ENCODE assay signal across 16 mouse cellular contexts in the genomic region with DNA sequence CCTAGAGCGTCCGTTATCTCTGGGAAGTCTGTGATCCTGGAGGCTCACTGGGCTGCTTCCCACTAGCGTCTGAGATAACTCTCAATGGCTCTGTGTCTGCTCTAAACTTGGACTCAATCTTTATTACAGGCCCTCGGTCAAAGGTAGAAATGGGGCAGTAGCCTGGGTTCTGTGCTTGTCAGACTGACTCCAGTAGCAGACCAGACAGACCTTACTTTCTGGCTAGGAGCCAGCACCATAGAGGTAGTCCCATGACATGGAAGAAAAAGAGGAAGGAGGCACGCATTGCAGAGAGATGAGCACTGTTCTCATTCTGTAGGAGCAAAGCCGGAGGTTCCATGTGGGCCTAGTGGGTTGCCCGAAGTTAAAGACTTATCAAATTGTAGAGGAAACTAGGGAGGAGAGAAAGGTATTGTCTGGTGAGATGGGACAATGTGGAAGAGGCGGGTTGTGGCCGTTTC. TPM values are rescaled to one million over a fixed set of nuclear protein-coding genes. Genes with fewer than 3 reads are reported as not detected.
A peak's percentile ranks its signal among the peaks of the same experiment; 100 is the strongest.
DNase-seq lines count a peak whose midpoint lies in the region; ATAC-seq and TF ChIP-seq lines count a peak whose summit lies in the region.
"Had no signal": no experiment of that assay in that cellular context is flagged by ENCODE, and none has a peak within 500 bp of the region (broad histone marks: within the 10 kb centered on the region; RNA-seq: fewer than 3 reads in every experiment).

No protein-coding gene starts in this region.

- TF ChIP-seq CTCF in ES-Bruce4 (IDR thresholded peaks at IDR 0.05; ENCODE audit: low read depth, low read length) (no peak), MEL (IDR thresholded peaks at IDR 0.05 in 2 of 3, conservative IDR thresholded peaks at IDR 0.05 in 1 of 3; ENCODE audit: control insufficient read depth in 1 of 3, insufficient read depth in 1 of 3, low read depth in 2 of 3, low read length in 3 of 3, poor library complexity in 1 of 3, severe bottlenecking in 1 of 3) (no peak)

- no peaks in the 10 kb centered on the region for H3K9me3 ChIP-seq in kidney, embryonic 14.5 days (ENCODE audit: control insufficient read depth, low read length)
- H3K9me3 ChIP-seq in ES-Bruce4 (replicated peaks; ENCODE audit: control insufficient read depth, insufficient read depth, low read length, poor library complexity, severe bottlenecking) (0 out of 2 replicates have a peak, but pooled peaks cover 3% of the 10 kb centered on the region), MEL (replicated peaks; ENCODE audit: insufficient read depth, low read length) (no peaks in the 10 kb centered on the region)
- no peaks in the 10 kb centered on the region for H3K9me3 ChIP-seq in intestine, embryonic 15.5 days

- 0 out of 2 replicates have a peak, but pooled peaks have one; percentile 1 for ATAC-seq in kidney, embryonic 14.5 days (ENCODE audit: low FRiP score, low TSS enrichment)
- ATAC-seq in intestine, embryonic 15.5 days = peak; percentile 80

- no peaks in the 10 kb centered on the region for H3K79me2 ChIP-seq in MEL (ENCODE audit: control insufficient read depth, insufficient read depth, low read length, poor library complexity)

- no peak for DNase-seq in kidney, postnatal 14 days
- peak; percentile 67 for DNase-seq in MEL (ENCODE audit: low read depth, low spot score)
- DNase-seq in adrenal gland, postnatal 25 days = no peak
- DNase-seq in yolk sac, embryonic 10.5 days (ENCODE audit: low spot score) = no peak
- DNase-seq in adrenal gland, postnatal 10 days = no peak
- DNase-seq: adrenal gland, postnatal 36 days; midbrain, embryonic 14.5 days; thymus, adult 18-20 months had no signal

- no peak for TF ChIP-seq EP300 in ES-Bruce4 (IDR thresholded peaks at IDR 0.05; ENCODE audit: insufficient read depth, low read depth, low read length)
- TF ChIP-seq EP300 in MEL (IDR thresholded peaks at IDR 0.05; ENCODE audit: low read depth in 1 of 2, low read length in 2 of 2) = no peak

- peaks cover 9% of the 10 kb centered on the region; the same call in 1 of the 2 replicates for H3K4me1 ChIP-seq in kidney, embryonic 14.5 days (ENCODE audit: control insufficient read depth, insufficient read depth, low read length)
- H3K4me1 ChIP-seq in ES-Bruce4 (ENCODE audit: control insufficient read depth, insufficient read depth, low read length) (peaks cover 2% of the 10 kb centered on the region), MEL (ENCODE audit: control insufficient read depth in 1 of 2, insufficient read depth in 2 of 2, low read length in 2 of 2) (no peaks in the 10 kb centered on the region; a peak in 1 of 4 replicates)
- peaks cover 8% of the 10 kb centered on the region; the same call in 1 of the 2 replicates for H3K4me1 ChIP-seq in intestine, embryonic 15.5 days (replicated peaks)

- WGBS in kidney, embryonic 14.5 days = 54% methylated on average over 9 of the region's 9 CpGs
- 55% methylated on average over 9 of the region's 9 CpGs for WGBS in intestine, embryonic 15.5 days

- no peak overlapping the region for H3K9ac ChIP-seq in kidney, embryonic 14.5 days (ENCODE audit: low read depth, low read length)
- H3K9ac ChIP-seq in ES-Bruce4 (ENCODE audit: low read depth, poor library complexity, severe bottlenecking) (no peak overlapping the region; the same call in 1 of the 2 replicates), MEL (ENCODE audit: control insufficient read depth, low read depth, low read length, poor library complexity, severe bottlenecking) (no peak overlapping the region)
- H3K9ac ChIP-seq in intestine, embryonic 15.5 days = 0 out of 2 replicates have a peak overlapping the region, but pooled peaks have one; percentile 28

- no peak overlapping the region for H3K27ac ChIP-seq in kidney, embryonic 14.5 days (ENCODE audit: low read depth, low read length)
- H3K27ac ChIP-seq in ES-Bruce4 (ENCODE audit: insufficient read depth, low read length) (no peak overlapping the region), MEL (ENCODE audit: control insufficient read depth, low read depth, low read length) (no peak overlapping the region)
- H3K27ac ChIP-seq in intestine, embryonic 15.5 days = no peak overlapping the region

- no peak for TF ChIP-seq POLR2A in ES-Bruce4 (IDR thresholded peaks at IDR 0.05; ENCODE audit: insufficient read depth, low read length)
- no peak for TF ChIP-seq POLR2A in MEL (IDR thresholded peaks at IDR 0.05; ENCODE audit: control insufficient read depth in 1 of 2, insufficient read depth in 1 of 2, low read depth in 1 of 2, low read length in 2 of 2, poor library complexity in 1 of 2)

- H3K36me3 ChIP-seq in kidney, embryonic 14.5 days (ENCODE audit: control insufficient read depth, insufficient read depth, low read length) = no peaks in the 10 kb centered on the region
- H3K36me3 ChIP-seq in ES-Bruce4 (ENCODE audit: control insufficient read depth, insufficient read depth, low read length, poor library complexity, severe bottlenecking) = no peaks in the 10 kb centered on the region
- no peaks in the 10 kb centered on the region for H3K36me3 ChIP-seq in MEL (ENCODE audit: control insufficient read depth in 1 of 2, insufficient read depth in 2 of 2, low read length in 2 of 2)
- H3K36me3 ChIP-seq in intestine, embryonic 15.5 days = no peaks in the 10 kb centered on the region

- H3K4me2 ChIP-seq in kidney, embryonic 14.5 days (replicated peaks; ENCODE audit: low read depth, low read length) = peak overlapping the region; percentile 49
- H3K4me2 ChIP-seq in intestine, embryonic 15.5 days (replicated peaks) = peak overlapping the region; percentile 60

- H3K4me3 ChIP-seq in kidney, embryonic 14.5 days (ENCODE audit: low read length) = no peak overlapping the region
- H3K4me3 ChIP-seq in ES-Bruce4 (ENCODE audit: low read depth, low read length) (peak overlapping the region; percentile 74; the same call in 1 of the 2 replicates), MEL (ENCODE audit: control insufficient read depth in 1 of 2, insufficient read depth in 1 of 2, low read depth in 2 of 2, low read length in 2 of 2) (no peak overlapping the region)
- peak overlapping the region; percentile 39 for H3K4me3 ChIP-seq in intestine, embryonic 15.5 days (replicated peaks)

- peaks cover 5% of the 10 kb centered on the region for H3K27me3 ChIP-seq in kidney, embryonic 14.5 days (ENCODE audit: control insufficient read depth, insufficient read depth, low read length)
- H3K27me3 ChIP-seq in ES-Bruce4 (ENCODE audit: control insufficient read depth, insufficient read depth, low read length, poor library complexity, severe bottlenecking) = no peaks in the 10 kb centered on the region
- H3K27me3 ChIP-seq in MEL (ENCODE audit: control insufficient read depth in 1 of 2, insufficient read depth in 2 of 2, low read length in 2 of 2) = no peaks in the 10 kb centered on the region
- H3K27me3 ChIP-seq in intestine, embryonic 15.5 days (replicated peaks) = peaks cover 16% of the 10 kb centered on the region

- no peak for TF ChIP-seq RAD21 in MEL (IDR thresholded peaks at IDR 0.05; ENCODE audit: low read depth, low read length)

TF ChIP-seq in MEL, 35 proteins besides CTCF, POLR2A, EP300 and RAD21:
- TF ChIP-seq USF1 (IDR thresholded peaks at IDR 0.05; ENCODE audit: low read depth, low read length) (no peak), GATA1 (IDR thresholded peaks at IDR 0.05; ENCODE audit: low read depth, low read length) (no peak), ZKSCAN1 (IDR thresholded peaks at IDR 0.05; ENCODE audit: low read depth, low read length) (no peak), MEF2A (IDR thresholded peaks at IDR 0.05; ENCODE audit: extremely low read depth, insufficient replicate concordance, low read depth, low read length, poor library complexity, severe bottlenecking) (no peak), TAL1 (IDR thresholded peaks at IDR 0.05; ENCODE audit: low read length) (no peak), MAFK (IDR thresholded peaks at IDR 0.05; ENCODE audit: borderline replicate concordance, low read depth, low read length) (no peak), POLR2AphosphoS5 (IDR thresholded peaks at IDR 0.05; ENCODE audit: borderline replicate concordance, low read depth, low read length) (no peak)

RNA-seq across cellular contexts. Expression of gene Mcoln3, which starts 0.8 kb away (rescaled TPM):
- 6.5 and 8.9 TPM in 2 replicates for polyA plus RNA-seq in kidney, embryonic 14.5 days (2014; fragmentation: Nextera tagmentation; extraction: Ambion mirVana)
- polyA plus RNA-seq in ES-Bruce4 (2011; ENCODE audit: insufficient read depth, insufficient read length, low read depth, missing spikeins) = 13.1 and 15.2 TPM in 2 replicates
- total RNA-seq in MEL (2012; rRNA removed) = not detected in 2 replicates
- not detected for polyA plus RNA-seq in MEL (2012; ENCODE audit: insufficient read depth in 1 of 2, insufficient read length in 2 of 2, low read depth in 1 of 2, low replicate concordance in 2 of 2, missing spikeins in 1 of 2)
- polyA plus RNA-seq in intestine, embryonic 15.5 days (2015; fragmentation: Nextera tagmentation; extraction: Ambion mirVana) = 30.5 and 38.5 TPM in 2 replicates
- total RNA-seq in adrenal gland, postnatal 25 days (2021) = not detected in 2 replicates
- under 1 TPM; 0.55 to 0.90 TPM for total RNA-seq in adrenal gland, postnatal 10 days (2021)
- total RNA-seq: adrenal gland, postnatal 36 days; layer of hippocampus, postnatal 10 days; left cerebral cortex, postnatal 36 days had no signal
- polyA plus RNA-seq: cortical plate, adult 2 months had no signal

RNA-seq across cellular contexts. Expression of gene Wdr63, which starts 10.1 kb away (rescaled TPM):
- polyA plus RNA-seq in kidney, embryonic 14.5 days (2014; fragmentation: Nextera tagmentation; extraction: Ambion mirVana) = 0.44 TPM in 1 of 2 replicates, not detected in the other
- polyA plus RNA-seq in ES-Bruce4 (2011; ENCODE audit: insufficient read depth, insufficient read length, low read depth, missing spikeins) = not detected in 2 replicates
- not detected in 2 replicates for total RNA-seq in MEL (2012; rRNA removed)
- not detected for polyA plus RNA-seq in MEL (2012; ENCODE audit: insufficient read depth in 1 of 2, insufficient read length in 2 of 2, low read depth in 1 of 2, low replicate concordance in 2 of 2, missing spikeins in 1 of 2)
- 0.38 TPM in 1 of 2 replicates, not detected in the other for polyA plus RNA-seq in intestine, embryonic 15.5 days (2015; fragmentation: Nextera tagmentation; extraction: Ambion mirVana)
- not detected in 2 replicates for total RNA-seq in adrenal gland, postnatal 25 days (2021)
- total RNA-seq in adrenal gland, postnatal 10 days (2021) = under 1 TPM; 0.15 to 0.39 TPM
- polyA plus RNA-seq: liver, embryonic 16.5 days; neural tube, embryonic 11.5 days had no signal

RNA-seq across cellular contexts. Expression of gene Mcoln2, which starts 31.6 kb away (rescaled TPM):
- 0.74 and 1.1 TPM in 2 replicates for polyA plus RNA-seq in kidney, embryonic 14.5 days (2014; fragmentation: Nextera tagmentation; extraction: Ambion mirVana)
- polyA plus RNA-seq in ES-Bruce4 (2011; ENCODE audit: insufficient read depth, insufficient read length, low read depth, missing spikeins) = not detected in 2 replicates
- 0.42 and 0.65 TPM in 2 replicates for total RNA-seq in MEL (2012; rRNA removed)
- under 1 TPM in 1 of 2 experiments, not detected in 1; 0.10 TPM for polyA plus RNA-seq in MEL (2012; ENCODE audit: insufficient read depth in 1 of 2, insufficient read length in 2 of 2, low read depth in 1 of 2, low replicate concordance in 2 of 2, missing spikeins in 1 of 2)
- polyA plus RNA-seq in intestine, embryonic 15.5 days (2015; fragmentation: Nextera tagmentation; extraction: Ambion mirVana) = 7.9 and 8.3 TPM in 2 replicates
- not detected in 2 replicates for total RNA-seq in adrenal gland, postnatal 25 days (2021)
- 1 to 10 TPM; 1.7 to 1.9 TPM for total RNA-seq in adrenal gland, postnatal 10 days (2021)
- total RNA-seq: adrenal gland, postnatal 36 days; layer of hippocampus, postnatal 10 days; left cerebral cortex, postnatal 36 days had no signal
- polyA plus RNA-seq: cortical plate, adult 2 months had no signal

Comparison
In these comparisons a context has a peak if more than half of its experiments do, and no peak if none do; other contexts are left out.
1. H3K4me3 ChIP-seq: peak in ES-Bruce4 (single experiment) and intestine, embryonic 15.5 days (single experiment); none in kidney, embryonic 14.5 days (single experiment) and MEL (0 of 2).